Mouse (Mus musculus) heart, postnatal 0 days (tissue): ENCODE data around the gene Reep6. TPM values are rescaled to one million over a fixed set of nuclear protein-coding genes. Genes with fewer than 3 reads are reported as not detected.

Experiments used
- ATAC-seq: fragments of 200-750 bp; cut with Nextera tagmentation; 2 replicates; pipeline ENCODE4 v1.8.0; 2017; ENCODE audit warnings: low read depth, moderate number of reproducible peaks, moderate library complexity; ENCODE audit not compliant: insufficient read depth
- DNase-seq: peaks from one replicate; pipeline ENCODE4 v3.0.0-alpha.2; 2016; ENCODE audit warnings: low spot score
- H3K27ac ChIP-seq: fragments of 300-500 bp; sonication (generic); 2 replicates; pipeline ENCODE4 v1.5.1; 2014; ENCODE audit warnings: low read depth, mild to moderate bottlenecking
- H3K27me3 ChIP-seq: fragments of 300-500 bp; sonication (generic); 2 replicates; pipeline ENCODE4 v1.6.1; 2014; ENCODE audit warnings: low read length, mixed read lengths; ENCODE audit not compliant: control insufficient read depth, insufficient read depth
- H3K36me3 ChIP-seq: fragments of 300-500 bp; sonication (generic); replicated peaks from 2 replicates; pipeline ENCODE4 v1.6.1; 2014; ENCODE audit warnings: low read length, mixed read lengths; ENCODE audit not compliant: control insufficient read depth, insufficient read depth
- H3K4me1 ChIP-seq: fragments of 300-500 bp; sonication (generic); 2 replicates; pipeline ENCODE4 v1.6.1; 2014; ENCODE audit warnings: antibody characterized with exemption; ENCODE audit not compliant: control insufficient read depth, insufficient read depth
- H3K4me2 ChIP-seq: fragments of 300-500 bp; sonication (generic); 2 replicates; pipeline ENCODE4 v1.6.1; 2014; ENCODE audit warnings: low read depth, mild to moderate bottlenecking, low read length, moderate library complexity
- H3K4me3 ChIP-seq: fragments of 300-500 bp; sonication (generic); 2 replicates; pipeline ENCODE4 v1.5.1; 2014; ENCODE audit warnings: low read depth, low read length
- H3K9ac ChIP-seq: fragments of 300-500 bp; sonication (generic); replicated peaks from 2 replicates; pipeline ENCODE4 v1.6.1; 2014; ENCODE audit warnings: low read depth, low read length, mixed read lengths
- H3K9me3 ChIP-seq: fragments of 300-500 bp; sonication (generic); replicated peaks from 2 replicates; pipeline ENCODE4 v1.6.1; 2016; ENCODE audit warnings: low read length; ENCODE audit not compliant: control insufficient read depth
- CTCF ChIP-seq: IDR thresholded peaks from 2 replicates; pipeline ENCODE4 v1.5.1; 2016; ENCODE audit warnings: antibody characterized with exemption, control low read depth, low read depth
- EP300 ChIP-seq: IDR thresholded peaks from 2 replicates; pipeline ENCODE4 v1.6.1; 2016; ENCODE audit warnings: antibody characterized with exemption, low read depth
- WGBS: fragments of 180-500 bp; shearing (Covaris S2); extraction: QIAGEN DNeasy Blood & Tissue Kit; methylation state at CpG from one replicate; pipeline ENCODE4 v1.1.7; 2014; 5-methylcytosine and 5-hydroxymethylcytosine counted together
- polyA plus RNA-seq: library from polyadenylated mRNA; unstranded; fragments of >200 nt; fragmentation: Nextera tagmentation; extraction: Ambion mirVana; gene quantifications from 2 replicates; pipeline ENCODE4 v1.2.1, GENCODE M21; 2015
- total RNA-seq: library from RNA; depleted of rRNA; stranded (reverse); fragments of >200 nt; gene quantifications from 2 replicates; pipeline ENCODE4 v1.2.3, GENCODE M21; 2014; ENCODE audit warnings: low replicate concordance

Gene Reep6
- total and polyA plus RNA-seq, 2 experiments from 2014 or later = 0.85 TPM; not detected in 1

- Histone ChIP-seq H3K9me3 (no peaks in the 10 kb centered on the region), H3K27ac (no peak overlapping the region), H3K4me3 (no peak overlapping the region), H3K4me1 (peaks cover 4% of the 10 kb centered on the region; the same call in 1 of the 2 replicates), H3K9ac (no peak overlapping the region), H3K4me2 (no peak overlapping the region), H3K36me3 (no peaks in the 10 kb centered on the region), H3K27me3 (peaks cover 37% of the 10 kb centered on the region)
- 66% methylated on average over 10 of the region's 10 CpGs for WGBS
- DNase-seq (no peak), ATAC-seq (no peak)
- TF ChIP-seq EP300 (no peak), CTCF (no peak)
Observed at GRCm38 (mm10) chr10:80331636-80332524, 2.1 kb downstream of the Reep6 start.

- Histone ChIP-seq H3K9me3 (no peaks in the 10 kb centered on the region), H3K36me3 (no peaks in the 10 kb centered on the region), H3K4me1 (peaks cover 4% of the 10 kb centered on the region; the same call in 1 of the 2 replicates), H3K27me3 (peaks cover 37% of the 10 kb centered on the region), H3K4me2 (no peak overlapping the region), H3K27ac (no peak overlapping the region), H3K4me3 (no peak overlapping the region), H3K9ac (no peak overlapping the region)
- 85% methylated on average over 5 of the region's 5 CpGs for WGBS
- DNase-seq = no peak
- ATAC-seq = no peak
- TF ChIP-seq EP300 (no peak), CTCF (no peak)
Observed at GRCm38 (mm10) chr10:80332525-80332989, 2.8 kb downstream of the Reep6 start.

- peaks cover 41% of the 10 kb centered on the region for H3K27me3 ChIP-seq
- DNase-seq (no peak), ATAC-seq (no peak)
- WGBS = 86% methylated on average over 12 of the region's 12 CpGs
- no peaks in the 10 kb centered on the region for H3K9me3 ChIP-seq
- H3K4me2 ChIP-seq = no peak overlapping the region
- TF ChIP-seq EP300 (no peak), CTCF (no peak)
- no peak overlapping the region for H3K9ac ChIP-seq
- no peak overlapping the region for H3K27ac ChIP-seq
- H3K4me3 ChIP-seq = no peak overlapping the region
- H3K36me3 ChIP-seq = no peaks in the 10 kb centered on the region
- no peaks in the 10 kb centered on the region for H3K4me1 ChIP-seq
Observed at GRCm38 (mm10) chr10:80336263-80336662, 6.5 kb downstream of the Reep6 start.

- Histone ChIP-seq H3K27ac (no peak overlapping the region), H3K9me3 (no peaks in the 10 kb centered on the region), H3K27me3 (peaks cover 43% of the 10 kb centered on the region), H3K4me2 (no peak overlapping the region), H3K4me1 (peaks cover 15% of the 10 kb centered on the region), H3K36me3 (no peaks in the 10 kb centered on the region), H3K4me3 (no peak overlapping the region), H3K9ac (no peak overlapping the region)
- DNase-seq = peak; percentile 59
- ATAC-seq = peak; percentile 42
- 21% methylated on average over 19 of the region's 19 CpGs for whole genome bisulfite sequencing
- TF ChIP-seq CTCF (peak; percentile 92), EP300 (no peak)
Observed at GRCm38 (mm10) chr10:80339941-80340750, 10.4 kb downstream of the Reep6 start.

- H3K4me3 ChIP-seq = no peak overlapping the region
- no peak overlapping the region for H3K4me2 ChIP-seq
- H3K27ac ChIP-seq = no peak overlapping the region
- DNase-seq = no peak
- WGBS = 42% methylated on average over 21 of the region's 21 CpGs
- TF ChIP-seq CTCF = no peak
- no peak for TF ChIP-seq EP300
- H3K36me3 ChIP-seq = no peaks in the 10 kb centered on the region
- peaks cover 16% of the 10 kb centered on the region for H3K4me1 ChIP-seq
- peaks cover 51% of the 10 kb centered on the region for H3K27me3 ChIP-seq
- H3K9me3 ChIP-seq = no peaks in the 10 kb centered on the region
- no peak overlapping the region for H3K9ac ChIP-seq
- ATAC-seq = no peak
Observed at GRCm38 (mm10) chr10:80341026-80341425, 11.3 kb downstream of the Reep6 start.
